Mouse (Mus musculus) frontal cortex, postnatal 10 days (tissue): ENCODE measurements around the gene Cdc25b.

Source experiments
- DNase-seq, 2 experiments: peaks; one replicate each; pipeline ENCODE4 v3.0.0; 2022; ENCODE audit warnings: low spot score in 2 of 2, mixed read lengths in 1 of 2

Gene Cdc25b

GRCm38 (mm10) chr2:131186771-131187601 is at the start of gene Cdc25b, which contains the start of gene Spef1:
TSS of gene Cdc25b (plus strand) at chr2:131186949.
TSS of gene Spef1 (minus strand) at chr2:131187282.
- peak; percentile 63 to 74 for DNase-seq

- no peak for DNase-seq
Measured at GRCm38 (mm10) chr2:131138296-131138695, 48.5 kb upstream of the Cdc25b start.

- peak in 1 of 2 experiments; percentile 2 for DNase-seq
Measured at GRCm38 (mm10) chr2:131138760-131139159, 48.0 kb upstream of the Cdc25b start.

GRCm38 (mm10) chr2:131139287-131139686 is 47.5 kb upstream of the Cdc25b start:
- DNase-seq: no peak

- no peak for DNase-seq
Measured at GRCm38 (mm10) chr2:131139886-131140532, 46.7 kb upstream of the Cdc25b start.

- DNase-seq: no peak
Measured at GRCm38 (mm10) chr2:131140533-131140905, 46.2 kb upstream of the Cdc25b start.

GRCm38 (mm10) chr2:131141336-131141986 is 45.3 kb upstream of the Cdc25b start:
- DNase-seq: no peak

- peak; percentile 35 to 42 for DNase-seq
Measured at GRCm38 (mm10) chr2:131142592-131142991, 44.2 kb upstream of the Cdc25b start.

- DNase-seq: no peak
Measured at GRCm38 (mm10) chr2:131143007-131143780, 43.6 kb upstream of the Cdc25b start.

GRCm38 (mm10) chr2:131145121-131145520 is 41.6 kb upstream of the Cdc25b start:
- no peak for DNase-seq

- no peak for DNase-seq
Measured at GRCm38 (mm10) chr2:131145536-131145935, 41.2 kb upstream of the Cdc25b start.

- DNase-seq: no peak
Measured at GRCm38 (mm10) chr2:131146193-131147042, 40.3 kb upstream of the Cdc25b start.

- DNase-seq: no peak
Measured at GRCm38 (mm10) chr2:131147043-131147365, 39.7 kb upstream of the Cdc25b start.

- no peak for DNase-seq
Measured at GRCm38 (mm10) chr2:131148353-131149253, 38.1 kb upstream of the Cdc25b start.

- DNase-seq: no peak
Measured at GRCm38 (mm10) chr2:131149254-131149578, 37.5 kb upstream of the Cdc25b start.

GRCm38 (mm10) chr2:131152166-131152730 is 34.5 kb upstream of the Cdc25b start:
- no peak for DNase-seq

- DNase-seq: no peak
Measured at GRCm38 (mm10) chr2:131154036-131154435, 32.7 kb upstream of the Cdc25b start.

- no peak for DNase-seq
Measured at GRCm38 (mm10) chr2:131156987-131157386, 29.8 kb upstream of the Cdc25b start.

- DNase-seq: no peak
Measured at GRCm38 (mm10) chr2:131159491-131159910, 27.2 kb upstream of the Cdc25b start.
